25 mouse cellular contexts compared by ENCODE assay signal in genomic region chr4:40227131-40227530, GRCm38 (mm10).
"Had no signal": no experiment of that assay in that cellular context is flagged by ENCODE, and none has a peak within 500 bp of the region (broad histone marks: within the 10 kb centered on the region; RNA-seq: fewer than 3 reads in every experiment).

No protein-coding gene starts in this region.

- H3K27ac ChIP-seq: heart, embryonic 10.5 days; hindbrain, embryonic 13.5 days; hindbrain, embryonic 15.5 days; hindbrain, postnatal 0 days; kidney, embryonic 15.5 days; kidney, postnatal 0 days; layer of hippocampus, adult 2 months; left cerebral cortex, adult 2 months; limb, embryonic 10.5 days; limb, embryonic 12.5 days; liver, embryonic 13.5 days had no signal

- H3K27me3 ChIP-seq: heart, embryonic 12.5 days; hindbrain, embryonic 13.5 days; hindbrain, embryonic 15.5 days; kidney, embryonic 15.5 days; liver, embryonic 13.5 days had no signal

- H3K9ac ChIP-seq: heart, embryonic 12.5 days; hindbrain, embryonic 13.5 days; hindbrain, embryonic 15.5 days; kidney, embryonic 15.5 days; limb, embryonic 12.5 days; liver, embryonic 13.5 days had no signal

- DNase-seq: gastrocnemius, postnatal 14 days; gastrocnemius, postnatal 36 days; heart, adult 18-20 months; heart, postnatal 10 days; heart, postnatal 36 days; kidney, adult 11 months; kidney, adult 2 months; kidney, adult 9 months; kidney, postnatal 25 days; kidney, postnatal 4 days; liver; liver, embryonic 13.5 days had no signal

- H3K9me3 ChIP-seq: heart, embryonic 10.5 days; heart, embryonic 12.5 days; hindbrain, embryonic 13.5 days; hindbrain, embryonic 15.5 days; kidney, embryonic 15.5 days; limb, embryonic 10.5 days; limb, embryonic 12.5 days; liver, embryonic 13.5 days had no signal

- H3K36me3 ChIP-seq: heart, embryonic 10.5 days; hindbrain, embryonic 13.5 days; hindbrain, embryonic 15.5 days; limb, embryonic 10.5 days; limb, embryonic 12.5 days; liver, embryonic 13.5 days had no signal

- H3K4me2 ChIP-seq: heart, embryonic 12.5 days; hindbrain, embryonic 13.5 days; hindbrain, embryonic 15.5 days; kidney, embryonic 15.5 days; limb, embryonic 12.5 days; liver, embryonic 11.5 days; liver, embryonic 13.5 days had no signal

- H3K4me3 ChIP-seq: heart, embryonic 10.5 days; heart, embryonic 12.5 days; hindbrain, embryonic 13.5 days; hindbrain, embryonic 15.5 days; kidney, embryonic 15.5 days; layer of hippocampus, adult 2 months; left cerebral cortex, adult 2 months; limb, embryonic 10.5 days; limb, embryonic 12.5 days; liver, embryonic 13.5 days had no signal

- H3K4me1 ChIP-seq: heart, embryonic 10.5 days; heart, embryonic 12.5 days; hindbrain, embryonic 15.5 days; kidney, embryonic 15.5 days; limb, embryonic 10.5 days; limb, embryonic 12.5 days; liver, embryonic 13.5 days had no signal

- ATAC-seq: hindbrain, postnatal 0 days; intestine, embryonic 16.5 days had no signal
